Mouse (Mus musculus): ENCODE data around the gene Med13l. TPM values are rescaled to one million over a fixed set of nuclear protein-coding genes. Genes with fewer than 3 reads are reported as not detected.

Med13l gene
- polyA plus RNA-seq, 1 experiment, result 7.3 TPM

GRCm38 (mm10) chr5:118680853-118681252, 120.4 kb downstream of the Med13l start:
- no peaks in the 10 kb centered on the region for H3K27me3 ChIP-seq (ENCODE audit: control insufficient read depth, insufficient read depth, low read length)
- no peaks in the 10 kb centered on the region for H3K36me3 ChIP-seq (ENCODE audit: control insufficient read depth, insufficient read depth, low read length)
- H3K27ac ChIP-seq (ENCODE audit: control insufficient read depth, insufficient read depth, low read depth, low read length), result no peak overlapping the region
- H3K4me3 ChIP-seq (ENCODE audit: control insufficient read depth, low read depth, low read length), result no peak overlapping the region
- peaks cover 2% of the 10 kb centered on the region; the same call in 1 of the 2 replicates for H3K4me1 ChIP-seq (ENCODE audit: control insufficient read depth, insufficient read depth, low read length)
- no peak for TF ChIP-seq POLR2A (IDR thresholded peaks at IDR 0.05; ENCODE audit: control insufficient read depth, low read depth, low read length)
- no peak for TF ChIP-seq CTCF (IDR thresholded peaks at IDR 0.05; ENCODE audit: control insufficient read depth, insufficient read depth, insufficient replicate concordance, low read depth, low read length)

GRCm38 (mm10) chr5:118682007-118682406, 121.5 kb downstream of the Med13l start:
- H3K27me3 ChIP-seq (ENCODE audit: control insufficient read depth, insufficient read depth, low read length), result no peaks in the 10 kb centered on the region
- no peak overlapping the region for H3K4me3 ChIP-seq (ENCODE audit: control insufficient read depth, low read depth, low read length)
- H3K27ac ChIP-seq (ENCODE audit: control insufficient read depth, insufficient read depth, low read depth, low read length), result no peak overlapping the region
- no peaks in the 10 kb centered on the region for H3K4me1 ChIP-seq (ENCODE audit: control insufficient read depth, insufficient read depth, low read length)
- no peaks in the 10 kb centered on the region for H3K36me3 ChIP-seq (ENCODE audit: control insufficient read depth, insufficient read depth, low read length)
- TF ChIP-seq CTCF (IDR thresholded peaks at IDR 0.05; ENCODE audit: control insufficient read depth, insufficient read depth, insufficient replicate concordance, low read depth, low read length), result no peak
- TF ChIP-seq POLR2A (IDR thresholded peaks at IDR 0.05; ENCODE audit: control insufficient read depth, low read depth, low read length), result no peak

- TF ChIP-seq POLR2A (IDR thresholded peaks at IDR 0.05; ENCODE audit: control insufficient read depth, low read depth, low read length) (no peak), CTCF (IDR thresholded peaks at IDR 0.05; ENCODE audit: control insufficient read depth, insufficient read depth, insufficient replicate concordance, low read depth, low read length) (no peak)
- Histone ChIP-seq H3K36me3 (ENCODE audit: control insufficient read depth, insufficient read depth, low read length) (no peaks in the 10 kb centered on the region), H3K27ac (ENCODE audit: control insufficient read depth, insufficient read depth, low read depth, low read length) (no peak overlapping the region), H3K4me1 (ENCODE audit: control insufficient read depth, insufficient read depth, low read length) (no peaks in the 10 kb centered on the region), H3K4me3 (ENCODE audit: control insufficient read depth, low read depth, low read length) (no peak overlapping the region), H3K27me3 (ENCODE audit: control insufficient read depth, insufficient read depth, low read length) (no peaks in the 10 kb centered on the region)
Observed at GRCm38 (mm10) chr5:118685145-118685544, 124.7 kb downstream of the Med13l start.

- no peak for TF ChIP-seq POLR2A (IDR thresholded peaks at IDR 0.05; ENCODE audit: control insufficient read depth, low read depth, low read length)
- no peak for TF ChIP-seq CTCF (IDR thresholded peaks at IDR 0.05; ENCODE audit: control insufficient read depth, insufficient read depth, insufficient replicate concordance, low read depth, low read length)
- no peaks in the 10 kb centered on the region for H3K27me3 ChIP-seq (ENCODE audit: control insufficient read depth, insufficient read depth, low read length)
Observed at GRCm38 (mm10) chr5:118686021-118686420, 125.5 kb downstream of the Med13l start.

GRCm38 (mm10) chr5:118688886-118689835, 128.7 kb downstream of the Med13l start:
- no peaks in the 10 kb centered on the region for H3K27me3 ChIP-seq (ENCODE audit: control insufficient read depth, insufficient read depth, low read length)
- no peaks in the 10 kb centered on the region for H3K36me3 ChIP-seq (ENCODE audit: control insufficient read depth, insufficient read depth, low read length)
- H3K27ac ChIP-seq (ENCODE audit: control insufficient read depth, insufficient read depth, low read depth, low read length), result no peak overlapping the region
- H3K4me1 ChIP-seq (ENCODE audit: control insufficient read depth, insufficient read depth, low read length), result no peaks in the 10 kb centered on the region
- TF ChIP-seq CTCF (IDR thresholded peaks at IDR 0.05; ENCODE audit: control insufficient read depth, insufficient read depth, insufficient replicate concordance, low read depth, low read length) (no peak), POLR2A (IDR thresholded peaks at IDR 0.05; ENCODE audit: control insufficient read depth, low read depth, low read length) (no peak)
- H3K4me3 ChIP-seq (ENCODE audit: control insufficient read depth, low read depth, low read length), result no peak overlapping the region

More at GRCm38 (mm10) chr5:118686021-118686420, 125.5 kb downstream of the Med13l start:
- no peaks in the 10 kb centered on the region for H3K36me3 ChIP-seq (ENCODE audit: control insufficient read depth, insufficient read depth, low read length)
- H3K27ac ChIP-seq (ENCODE audit: control insufficient read depth, insufficient read depth, low read depth, low read length), result no peak overlapping the region
- no peaks in the 10 kb centered on the region for H3K4me1 ChIP-seq (ENCODE audit: control insufficient read depth, insufficient read depth, low read length)
- H3K4me3 ChIP-seq (ENCODE audit: control insufficient read depth, low read depth, low read length), result no peak overlapping the region

- H3K27me3 ChIP-seq (ENCODE audit: control insufficient read depth, insufficient read depth, low read length), result no peaks in the 10 kb centered on the region
- no peaks in the 10 kb centered on the region for H3K36me3 ChIP-seq (ENCODE audit: control insufficient read depth, insufficient read depth, low read length)
- no peak for TF ChIP-seq CTCF (IDR thresholded peaks at IDR 0.05; ENCODE audit: control insufficient read depth, insufficient read depth, insufficient replicate concordance, low read depth, low read length)
- TF ChIP-seq POLR2A (IDR thresholded peaks at IDR 0.05; ENCODE audit: control insufficient read depth, low read depth, low read length), result no peak
- H3K27ac ChIP-seq (ENCODE audit: control insufficient read depth, insufficient read depth, low read depth, low read length), result no peak overlapping the region
- H3K4me1 ChIP-seq (ENCODE audit: control insufficient read depth, insufficient read depth, low read length), result no peaks in the 10 kb centered on the region
- no peak overlapping the region for H3K4me3 ChIP-seq (ENCODE audit: control insufficient read depth, low read depth, low read length)
Observed at GRCm38 (mm10) chr5:118691025-118691709, 130.7 kb downstream of the Med13l start.

GRCm38 (mm10) chr5:118691710-118692040, 131.2 kb downstream of the Med13l start:
- Histone ChIP-seq H3K27ac (ENCODE audit: control insufficient read depth, insufficient read depth, low read depth, low read length) (no peak overlapping the region), H3K27me3 (ENCODE audit: control insufficient read depth, insufficient read depth, low read length) (no peaks in the 10 kb centered on the region), H3K4me1 (ENCODE audit: control insufficient read depth, insufficient read depth, low read length) (no peaks in the 10 kb centered on the region), H3K36me3 (ENCODE audit: control insufficient read depth, insufficient read depth, low read length) (no peaks in the 10 kb centered on the region), H3K4me3 (ENCODE audit: control insufficient read depth, low read depth, low read length) (no peak overlapping the region)
- no peak for TF ChIP-seq POLR2A (IDR thresholded peaks at IDR 0.05; ENCODE audit: control insufficient read depth, low read depth, low read length)
- TF ChIP-seq CTCF (IDR thresholded peaks at IDR 0.05; ENCODE audit: control insufficient read depth, insufficient read depth, insufficient replicate concordance, low read depth, low read length), result no peak

Measured in testis, adult 2 months (tissue).